Mouse (Mus musculus): ENCODE data around the gene Dbx1. TPM values are rescaled to one million over a fixed set of nuclear protein-coding genes. Genes with fewer than 3 reads are reported as not detected.

Dbx1 gene
- 0.06 TPM in 1 of 2 replicates, not detected in the other for polyA plus RNA-seq (2015; fragmentation: Nextera tagmentation; extraction: Ambion mirVana)

DNA sequence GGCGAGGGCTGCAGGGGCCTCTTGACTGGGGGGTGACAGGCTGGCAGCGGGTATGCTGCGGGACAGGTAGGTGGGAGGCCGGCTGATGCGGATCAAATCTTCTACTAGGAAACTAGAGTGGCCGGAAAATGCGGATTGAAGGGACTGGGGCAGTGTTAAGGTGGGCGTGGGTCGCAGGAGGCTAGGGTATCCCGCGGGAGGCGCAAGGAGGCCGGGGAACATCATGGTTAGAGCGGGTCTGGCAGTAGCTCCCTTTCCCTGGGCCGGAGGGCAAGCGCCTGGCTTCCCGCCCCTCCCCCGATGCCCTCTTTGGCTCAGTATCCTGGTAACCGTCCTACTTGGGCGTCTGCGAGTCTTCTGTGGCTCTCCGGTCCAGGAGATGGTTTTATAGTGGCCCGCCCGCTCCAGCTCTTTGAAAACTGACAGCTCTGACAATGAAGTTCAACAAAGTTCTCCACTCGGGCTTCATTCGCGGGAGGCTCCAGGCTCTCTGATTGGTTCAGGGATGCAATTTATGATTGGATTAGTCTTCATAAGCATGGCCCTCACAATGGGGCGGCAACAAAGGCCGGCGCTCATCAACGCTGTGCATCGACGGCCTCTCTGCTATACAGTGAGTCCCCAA is at the start of gene Dbx1:
TSS of gene Dbx1 (minus strand) at position 359 of the 625 bp plus-strand sequence.
- no peak within 1 kb of the TSS for H3K9ac ChIP-seq (ENCODE audit: low read depth, low read length)
- H3K27ac ChIP-seq (ENCODE audit: low read length) = no peak within 1 kb of the TSS
- H3K4me1 ChIP-seq (ENCODE audit: control insufficient read depth, insufficient read depth, low read length) = peaks cover 21% of the 10 kb centered on the region
- no peak within 1 kb of the TSS for H3K4me2 ChIP-seq (ENCODE audit: low read depth, low read length)
- H3K4me3 ChIP-seq (ENCODE audit: low read length) = no peak within 1 kb of the TSS
- H3K27me3 ChIP-seq (replicated peaks; ENCODE audit: control insufficient read depth, insufficient read depth, low read length) = peaks cover 70% of the 10 kb centered on the region
- no peak for ATAC-seq
- no peaks in the 10 kb centered on the region for H3K9me3 ChIP-seq (ENCODE audit: control insufficient read depth, low read length)
- no peaks in the 10 kb centered on the region for H3K36me3 ChIP-seq (ENCODE audit: control insufficient read depth, insufficient read depth, low read length)
- WGBS = 1% methylated on average over 33 of the region's 33 CpGs

DNA sequence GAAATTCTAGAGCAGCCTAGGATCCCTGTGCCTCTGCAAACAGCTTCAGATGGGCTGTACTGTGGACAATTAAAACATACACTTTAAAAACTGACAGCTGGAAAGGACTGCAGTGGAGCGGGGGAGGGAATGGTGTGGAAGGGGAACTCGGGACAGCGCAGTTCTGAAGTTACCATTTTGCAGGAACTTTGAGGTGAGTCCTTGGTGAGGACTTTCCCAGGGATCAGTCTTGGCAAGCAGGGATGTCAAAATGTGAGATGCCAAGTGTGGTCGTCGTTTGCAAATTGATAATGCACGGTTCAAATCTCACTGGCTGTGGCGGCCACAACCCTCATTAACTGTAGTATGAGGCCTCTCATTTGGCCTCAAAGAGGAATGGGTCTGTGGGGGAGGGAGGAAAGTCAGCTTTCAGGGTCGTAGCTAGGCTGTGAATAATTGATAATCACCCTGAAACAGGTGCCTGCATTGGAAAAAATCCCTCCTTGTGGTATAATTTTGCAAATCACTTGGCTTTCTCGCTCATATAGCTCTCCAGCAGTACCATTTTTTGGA is 42.3 kb upstream of the Dbx1 start:
- Histone ChIP-seq H3K9me3 (ENCODE audit: control insufficient read depth, low read length) (no peaks in the 10 kb centered on the region), H3K27me3 (replicated peaks; ENCODE audit: control insufficient read depth, insufficient read depth, low read length) (peaks cover 49% of the 10 kb centered on the region), H3K36me3 (ENCODE audit: control insufficient read depth, insufficient read depth, low read length) (no peaks in the 10 kb centered on the region), H3K9ac (ENCODE audit: low read depth, low read length) (no peak overlapping the region), H3K4me3 (ENCODE audit: low read length) (no peak overlapping the region), H3K27ac (ENCODE audit: low read length) (no peak overlapping the region), H3K4me1 (ENCODE audit: control insufficient read depth, insufficient read depth, low read length) (no peaks in the 10 kb centered on the region), H3K4me2 (ENCODE audit: low read depth, low read length) (no peak overlapping the region)
- no peak for ATAC-seq
- WGBS = 7% methylated on average over 9 of the region's 9 CpGs

DNA sequence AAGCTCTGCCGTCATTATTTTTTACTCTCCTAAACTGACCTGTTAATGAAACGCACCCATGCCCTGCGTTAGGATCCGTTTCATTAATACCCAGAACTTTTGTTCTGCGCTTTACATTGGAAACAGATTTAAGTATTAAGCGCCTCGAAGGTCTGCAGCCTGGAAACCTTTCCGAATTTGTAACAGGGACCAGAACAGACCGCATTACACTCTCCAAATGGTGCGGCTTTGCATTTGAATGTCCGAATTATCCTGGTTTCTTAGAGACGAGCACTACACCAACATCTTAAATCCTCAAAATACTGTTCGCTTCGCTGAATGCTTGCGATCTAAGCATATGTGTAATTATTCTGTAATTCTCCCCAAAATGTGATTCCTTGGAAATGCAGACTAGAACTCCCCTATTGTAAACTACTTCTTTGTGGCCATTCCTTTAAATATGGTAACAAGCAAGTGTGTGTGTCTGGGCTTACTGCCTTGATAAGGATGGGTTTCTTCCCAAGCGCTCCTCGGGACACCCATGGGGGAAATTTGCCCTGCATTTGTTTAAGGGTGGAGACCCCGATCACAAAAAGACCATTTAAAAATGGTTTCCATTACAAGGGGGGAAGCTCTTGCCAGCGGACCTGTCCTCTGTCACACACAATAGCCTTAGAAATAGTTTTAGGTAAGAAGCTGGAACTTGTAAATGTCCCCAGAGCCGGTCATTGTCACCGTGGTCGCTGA is 41.6 kb upstream of the Dbx1 start:
- 4% methylated on average over 22 of the region's 22 CpGs for WGBS
- no peak for ATAC-seq
- Histone ChIP-seq H3K4me2 (ENCODE audit: low read depth, low read length) (no peak overlapping the region), H3K27ac (ENCODE audit: low read length) (no peak overlapping the region), H3K9me3 (ENCODE audit: control insufficient read depth, low read length) (no peaks in the 10 kb centered on the region), H3K4me3 (ENCODE audit: low read length) (no peak overlapping the region), H3K4me1 (ENCODE audit: control insufficient read depth, insufficient read depth, low read length) (no peaks in the 10 kb centered on the region), H3K36me3 (ENCODE audit: control insufficient read depth, insufficient read depth, low read length) (no peaks in the 10 kb centered on the region), H3K27me3 (replicated peaks; ENCODE audit: control insufficient read depth, insufficient read depth, low read length) (peaks cover 49% of the 10 kb centered on the region), H3K9ac (ENCODE audit: low read depth, low read length) (no peak overlapping the region)

DNA sequence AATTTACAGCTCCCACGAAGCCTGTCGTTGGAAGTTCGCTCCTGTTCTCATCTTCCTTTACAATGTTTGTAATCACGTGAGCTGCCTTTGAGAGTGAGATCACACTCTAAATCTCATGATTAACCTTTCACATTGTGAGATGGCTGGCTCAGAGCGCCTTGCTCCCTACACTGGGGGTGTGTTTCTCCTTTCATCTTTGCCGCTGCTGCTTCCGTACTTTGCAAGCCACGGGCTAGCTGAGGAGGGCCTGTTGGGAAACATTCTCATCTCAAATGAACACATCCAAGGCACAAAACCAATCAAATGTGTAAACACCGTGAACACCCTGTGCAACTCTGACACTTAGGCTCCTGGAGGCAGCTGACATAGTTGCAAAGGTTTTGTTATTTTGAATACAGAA is 40.5 kb upstream of the Dbx1 start:
- Histone ChIP-seq H3K9ac (ENCODE audit: low read depth, low read length) (no peak overlapping the region), H3K9me3 (ENCODE audit: control insufficient read depth, low read length) (no peaks in the 10 kb centered on the region), H3K27ac (ENCODE audit: low read length) (no peak overlapping the region), H3K4me1 (ENCODE audit: control insufficient read depth, insufficient read depth, low read length) (no peaks in the 10 kb centered on the region), H3K4me3 (ENCODE audit: low read length) (no peak overlapping the region), H3K36me3 (ENCODE audit: control insufficient read depth, insufficient read depth, low read length) (no peaks in the 10 kb centered on the region), H3K27me3 (replicated peaks; ENCODE audit: control insufficient read depth, insufficient read depth, low read length) (peaks cover 49% of the 10 kb centered on the region), H3K4me2 (ENCODE audit: low read depth, low read length) (no peak overlapping the region)
- no peak for ATAC-seq
- WGBS = 4% methylated on average over 9 of the region's 9 CpGs

DNA sequence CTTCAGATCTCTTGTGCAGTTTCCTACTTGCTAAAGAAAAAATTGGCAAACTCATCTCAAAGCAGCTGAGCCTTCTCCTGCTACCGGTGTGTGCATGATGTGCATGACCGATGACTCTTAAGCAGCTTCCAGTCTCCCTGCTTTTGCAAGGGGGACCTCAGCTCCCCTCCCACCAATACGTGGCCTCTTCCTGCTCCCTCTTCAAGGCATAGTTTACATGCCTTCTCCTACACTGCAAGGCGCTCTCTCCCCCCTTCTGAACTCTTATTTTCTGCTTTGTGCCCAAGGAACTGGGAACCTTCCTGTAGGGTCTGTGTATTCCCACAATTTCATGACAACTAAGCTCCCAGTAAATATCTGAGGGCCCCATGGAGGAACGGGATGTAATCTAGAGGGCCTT is 40.0 kb upstream of the Dbx1 start:
- Histone ChIP-seq H3K9ac (ENCODE audit: low read depth, low read length) (no peak overlapping the region), H3K36me3 (ENCODE audit: control insufficient read depth, insufficient read depth, low read length) (no peaks in the 10 kb centered on the region), H3K4me2 (ENCODE audit: low read depth, low read length) (no peak overlapping the region), H3K27ac (ENCODE audit: low read length) (no peak overlapping the region), H3K9me3 (ENCODE audit: control insufficient read depth, low read length) (no peaks in the 10 kb centered on the region), H3K27me3 (replicated peaks; ENCODE audit: control insufficient read depth, insufficient read depth, low read length) (peaks cover 46% of the 10 kb centered on the region), H3K4me1 (ENCODE audit: control insufficient read depth, insufficient read depth, low read length) (no peaks in the 10 kb centered on the region), H3K4me3 (ENCODE audit: low read length) (no peak overlapping the region)
- ATAC-seq = no peak
- WGBS = 10% methylated on average over 5 of the region's 5 CpGs

DNA sequence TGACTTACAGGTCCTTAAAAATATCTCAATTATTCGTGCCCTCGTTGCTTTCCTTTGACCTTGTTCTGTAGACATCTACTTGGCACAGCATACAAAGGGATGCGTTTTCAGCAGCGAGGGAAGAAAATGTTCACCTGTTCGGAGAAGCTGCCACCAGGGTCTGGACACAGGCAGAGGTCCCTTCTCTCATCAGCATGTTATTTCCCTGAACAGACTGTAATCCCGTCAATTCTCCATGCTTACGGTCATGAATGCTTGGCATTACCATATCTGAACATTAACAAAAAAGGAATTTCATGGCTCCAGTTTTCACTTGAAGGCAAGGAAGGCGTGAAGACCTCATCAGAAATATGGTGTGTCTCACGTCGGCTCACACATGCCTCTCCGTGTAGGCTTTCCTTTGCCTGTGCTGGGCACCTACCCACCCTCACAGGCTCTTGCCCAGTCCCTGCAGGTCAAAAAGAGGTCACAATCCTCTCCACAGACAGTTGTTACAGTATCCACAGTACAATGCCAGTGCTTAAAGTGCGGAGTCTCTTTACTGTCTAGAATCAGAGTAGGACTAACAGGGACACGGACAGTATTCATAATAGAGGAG is 31.7 kb upstream of the Dbx1 start:
- Histone ChIP-seq H3K4me1 (ENCODE audit: control insufficient read depth, insufficient read depth, low read length) (no peaks in the 10 kb centered on the region), H3K4me2 (ENCODE audit: low read depth, low read length) (no peak overlapping the region), H3K27me3 (replicated peaks; ENCODE audit: control insufficient read depth, insufficient read depth, low read length) (peaks cover 3% of the 10 kb centered on the region), H3K4me3 (ENCODE audit: low read length) (no peak overlapping the region), H3K9ac (ENCODE audit: low read depth, low read length) (no peak overlapping the region), H3K36me3 (ENCODE audit: control insufficient read depth, insufficient read depth, low read length) (no peaks in the 10 kb centered on the region), H3K9me3 (ENCODE audit: control insufficient read depth, low read length) (no peaks in the 10 kb centered on the region), H3K27ac (ENCODE audit: low read length) (no peak overlapping the region)
- ATAC-seq = no peak
- 85% methylated on average over 13 of the region's 13 CpGs for WGBS

DNA sequence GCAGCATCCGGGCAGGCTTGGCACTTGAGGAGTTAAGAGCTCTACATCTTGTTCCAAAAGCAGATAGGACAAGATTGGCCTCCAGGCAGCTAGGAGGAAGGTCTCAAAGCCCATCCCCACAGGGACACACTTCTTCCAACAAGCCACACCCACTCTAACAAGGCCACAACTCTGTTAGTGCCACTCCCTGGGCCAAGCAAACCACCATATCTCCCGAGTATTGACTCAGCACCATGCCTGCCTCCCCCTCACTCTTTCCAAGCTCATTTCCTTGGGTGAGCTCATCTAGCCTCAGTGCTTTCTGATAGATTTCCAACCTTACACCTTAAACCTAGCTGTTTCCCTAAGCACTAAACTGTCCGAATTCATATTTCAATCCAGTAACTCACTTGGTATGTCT is 26.9 kb upstream of the Dbx1 start:
- WGBS = 78% methylated on average over 3 of the region's 3 CpGs
- Histone ChIP-seq H3K4me1 (ENCODE audit: control insufficient read depth, insufficient read depth, low read length) (no peaks in the 10 kb centered on the region), H3K9me3 (ENCODE audit: control insufficient read depth, low read length) (no peaks in the 10 kb centered on the region), H3K27me3 (replicated peaks; ENCODE audit: control insufficient read depth, insufficient read depth, low read length) (peaks cover 20% of the 10 kb centered on the region), H3K27ac (ENCODE audit: low read length) (no peak overlapping the region), H3K4me3 (ENCODE audit: low read length) (no peak overlapping the region), H3K4me2 (ENCODE audit: low read depth, low read length) (no peak overlapping the region), H3K9ac (ENCODE audit: low read depth, low read length) (no peak overlapping the region), H3K36me3 (ENCODE audit: control insufficient read depth, insufficient read depth, low read length) (no peaks in the 10 kb centered on the region)
- no peak for ATAC-seq

DNA sequence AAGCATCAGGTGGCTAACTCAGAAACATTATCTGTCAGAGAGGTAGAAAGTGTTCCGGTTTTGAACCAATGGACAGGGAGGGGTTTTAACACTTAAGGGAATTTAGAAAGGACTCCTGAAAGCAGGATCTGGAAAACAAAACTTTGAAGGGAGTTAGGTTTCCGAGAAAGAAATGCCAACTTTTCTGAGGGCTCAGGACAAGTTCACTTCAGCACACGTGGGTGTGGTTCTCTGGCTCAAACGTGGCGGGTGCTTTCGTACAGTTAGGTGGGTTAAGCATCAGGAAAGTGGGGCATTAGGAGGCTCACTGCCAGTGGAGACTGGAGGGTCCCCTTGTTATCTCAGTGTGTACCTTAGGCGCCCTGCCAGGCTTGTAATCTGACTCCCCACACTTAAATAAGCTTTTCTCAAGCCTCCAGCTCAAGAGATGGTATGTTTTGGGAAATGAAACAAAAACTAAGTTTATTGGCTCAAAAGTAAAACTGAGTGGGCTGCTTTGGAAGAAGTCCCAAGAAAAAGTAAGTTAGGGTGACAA is 25.9 kb upstream of the Dbx1 start:
- no peak for ATAC-seq
- no peak overlapping the region for H3K4me3 ChIP-seq (ENCODE audit: low read length)
- WGBS = 11% methylated on average over 7 of the region's 7 CpGs

DNA sequence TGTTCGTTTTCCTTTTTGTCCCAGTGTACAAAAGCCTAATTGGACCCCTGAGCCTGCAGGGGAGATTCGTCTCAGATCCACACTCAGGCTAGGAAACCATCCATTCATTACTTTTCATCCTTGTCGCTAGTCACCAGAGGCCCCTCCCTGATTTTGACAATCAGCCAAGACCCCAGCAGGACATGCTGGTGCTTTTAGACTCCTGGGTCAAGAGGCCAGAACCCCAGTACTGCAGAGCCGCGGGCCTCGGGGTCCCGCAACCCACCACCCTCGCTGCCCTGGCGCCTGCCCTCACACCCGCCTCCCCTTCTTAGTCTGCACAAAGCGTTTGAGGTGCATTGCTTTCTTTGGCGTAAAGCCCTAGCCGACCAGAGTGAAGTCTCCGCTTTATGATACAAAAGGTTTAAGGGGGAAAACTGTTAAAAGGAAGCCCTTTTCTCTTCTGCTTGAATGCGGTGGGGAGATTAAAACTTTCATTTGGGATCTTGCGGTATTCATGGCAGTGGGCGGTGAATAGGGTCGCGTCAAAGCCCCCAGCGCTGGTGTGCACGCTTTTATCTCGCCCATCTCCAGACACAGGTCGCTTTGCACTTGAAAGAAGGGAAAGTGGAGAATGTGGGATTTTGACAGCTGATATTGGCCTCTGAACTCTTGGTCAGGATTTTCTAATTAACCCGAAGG is 25.3 kb upstream of the Dbx1 start:
- H3K4me3 ChIP-seq (ENCODE audit: low read length) = no peak overlapping the region
- H3K27ac ChIP-seq (ENCODE audit: low read length) = no peak overlapping the region
- peaks cover 20% of the 10 kb centered on the region for H3K27me3 ChIP-seq (replicated peaks; ENCODE audit: control insufficient read depth, insufficient read depth, low read length)
- no peaks in the 10 kb centered on the region for H3K36me3 ChIP-seq (ENCODE audit: control insufficient read depth, insufficient read depth, low read length)
- H3K4me2 ChIP-seq (ENCODE audit: low read depth, low read length) = no peak overlapping the region
- H3K9ac ChIP-seq (ENCODE audit: low read depth, low read length) = no peak overlapping the region
- H3K9me3 ChIP-seq (ENCODE audit: control insufficient read depth, low read length) = no peaks in the 10 kb centered on the region
- no peak for ATAC-seq
- 4% methylated on average over 24 of the region's 24 CpGs for WGBS
- H3K4me1 ChIP-seq (ENCODE audit: control insufficient read depth, insufficient read depth, low read length) = no peaks in the 10 kb centered on the region

More for the DNA sequence above, 25.9 kb upstream of the Dbx1 start:
- Histone ChIP-seq H3K27ac (ENCODE audit: low read length) (no peak overlapping the region), H3K36me3 (ENCODE audit: control insufficient read depth, insufficient read depth, low read length) (no peaks in the 10 kb centered on the region), H3K9ac (ENCODE audit: low read depth, low read length) (no peak overlapping the region), H3K9me3 (ENCODE audit: control insufficient read depth, low read length) (no peaks in the 10 kb centered on the region), H3K4me2 (ENCODE audit: low read depth, low read length) (no peak overlapping the region), H3K4me1 (ENCODE audit: control insufficient read depth, insufficient read depth, low read length) (no peaks in the 10 kb centered on the region), H3K27me3 (replicated peaks; ENCODE audit: control insufficient read depth, insufficient read depth, low read length) (peaks cover 20% of the 10 kb centered on the region)

All from intestine, embryonic 16.5 days (tissue).